Mouse (Mus musculus) hindbrain, embryonic 13.5 days (tissue): ENCODE measurements at regions not wholly inside any gene's neighbourhood (a gene's known extent, or its start where the extent isn't known, plus 50 kb on each side); places are given as distances from the start of the nearest gene placed in this dataset.

Experiments used
- ATAC-seq: fragments of 200-750 bp; cut with Nextera tagmentation; 2 replicates; pipeline ENCODE4 v1.8.0; 2017; ENCODE audit warnings: moderate TSS enrichment; ENCODE audit not compliant: low FRiP score
- H3K27ac ChIP-seq: fragments of 300-500 bp; sonication (generic); 2 replicates; pipeline ENCODE4 v1.5.1; 2015; ENCODE audit warnings: inconsistent platforms, mild to moderate bottlenecking, moderate library complexity
- H3K27me3 ChIP-seq: fragments of 300-500 bp; sonication (generic); 2 replicates; pipeline ENCODE4 v1.6.1; 2015; ENCODE audit warnings: mild to moderate bottlenecking, inconsistent platforms
- H3K36me3 ChIP-seq: fragments of 300-500 bp; sonication (generic); 2 replicates; pipeline ENCODE4 v1.6.1; 2015; ENCODE audit warnings: mild to moderate bottlenecking, inconsistent platforms
- H3K4me1 ChIP-seq: fragments of 300-500 bp; sonication (generic); replicated peaks from 2 replicates; pipeline ENCODE4 v1.6.1; 2015; ENCODE audit warnings: inconsistent platforms
- H3K4me2 ChIP-seq: fragments of 300-500 bp; sonication (generic); 2 replicates; pipeline ENCODE4 v1.6.1; 2015; ENCODE audit warnings: inconsistent platforms, mild to moderate bottlenecking, moderate library complexity
- H3K4me3 ChIP-seq: fragments of 300-500 bp; sonication (generic); 2 replicates; pipeline ENCODE4 v1.5.1; 2015; ENCODE audit warnings: mild to moderate bottlenecking, inconsistent platforms
- H3K9ac ChIP-seq: fragments of 300-500 bp; sonication (generic); 2 replicates; pipeline ENCODE4 v1.6.1; 2015; ENCODE audit warnings: mild to moderate bottlenecking, inconsistent platforms
- H3K9me3 ChIP-seq: fragments of 300-500 bp; sonication (generic); 2 replicates; pipeline ENCODE4 v1.6.1; 2016; ENCODE audit warnings: inconsistent platforms
- WGBS: fragments of 180-500 bp; shearing (Covaris S2); methylation state at CpG from one replicate; pipeline ENCODE4 v1.1.7; 2015; 5-methylcytosine and 5-hydroxymethylcytosine counted together

DNA sequence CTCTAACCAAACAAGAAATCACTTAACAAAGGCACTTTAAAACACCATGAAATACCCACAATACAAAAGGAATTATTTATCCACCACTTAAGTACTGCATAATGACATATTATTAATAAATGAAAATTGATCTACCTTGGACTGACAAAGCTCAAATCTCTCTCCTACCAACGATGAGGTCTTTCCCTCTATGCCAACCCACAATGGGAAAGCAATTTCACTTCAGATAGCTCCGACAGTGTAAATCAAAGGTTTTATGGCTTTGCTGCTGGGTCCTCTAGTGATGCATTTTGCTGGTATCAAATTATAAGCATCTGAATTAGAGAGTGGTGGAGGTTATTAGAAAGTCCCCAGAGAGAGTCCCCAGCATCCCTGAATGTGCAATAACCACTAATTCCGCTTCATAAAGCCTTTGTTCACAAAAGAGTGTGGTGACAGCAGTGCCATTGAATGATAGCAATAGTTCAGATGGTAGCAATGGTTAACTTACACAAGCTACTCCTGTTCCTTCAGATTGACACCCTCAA lies 305.4 kb upstream of the 5930422O12Rik start:
- no peak overlapping the region for H3K27ac ChIP-seq
- ATAC-seq, result no peak
- WGBS, result 55% methylated on average over 3 of the region's 3 CpGs
- no peaks in the 10 kb centered on the region for H3K36me3 ChIP-seq
- H3K9me3 ChIP-seq, result no peaks in the 10 kb centered on the region
- H3K4me1 ChIP-seq, result no peaks in the 10 kb centered on the region
- no peak overlapping the region for H3K9ac ChIP-seq
- no peak overlapping the region for H3K4me2 ChIP-seq
- H3K27me3 ChIP-seq, result no peaks in the 10 kb centered on the region
- H3K4me3 ChIP-seq, result no peak overlapping the region

DNA sequence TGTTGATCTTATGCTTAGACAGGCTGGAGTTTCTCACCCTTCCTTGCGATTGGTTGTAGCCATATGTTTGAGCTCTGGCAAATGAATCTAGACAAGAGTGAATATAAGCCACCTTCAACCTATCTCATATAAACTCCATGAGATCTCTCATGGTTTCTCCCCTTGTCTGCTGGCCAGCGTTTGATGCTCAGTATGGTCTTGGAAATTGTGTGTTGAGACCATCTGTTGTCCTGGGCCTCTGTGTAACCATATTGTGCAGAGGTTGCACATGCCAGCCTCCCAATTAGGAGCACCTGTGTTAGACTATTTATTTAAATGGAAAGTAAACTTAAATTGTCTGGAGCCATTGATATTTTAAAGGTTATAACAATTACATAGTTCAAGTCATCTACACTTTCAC lies 301.5 kb upstream of the 5930422O12Rik start:
- Histone ChIP-seq H3K36me3 (no peaks in the 10 kb centered on the region), H3K4me2 (no peak overlapping the region), H3K9ac (no peak overlapping the region), H3K4me1 (no peaks in the 10 kb centered on the region), H3K4me3 (no peak overlapping the region), H3K9me3 (no peaks in the 10 kb centered on the region), H3K27me3 (no peaks in the 10 kb centered on the region), H3K27ac (no peak overlapping the region)
- no peak for ATAC-seq
- WGBS, result 88% methylated on average over 2 of the region's 2 CpGs

DNA sequence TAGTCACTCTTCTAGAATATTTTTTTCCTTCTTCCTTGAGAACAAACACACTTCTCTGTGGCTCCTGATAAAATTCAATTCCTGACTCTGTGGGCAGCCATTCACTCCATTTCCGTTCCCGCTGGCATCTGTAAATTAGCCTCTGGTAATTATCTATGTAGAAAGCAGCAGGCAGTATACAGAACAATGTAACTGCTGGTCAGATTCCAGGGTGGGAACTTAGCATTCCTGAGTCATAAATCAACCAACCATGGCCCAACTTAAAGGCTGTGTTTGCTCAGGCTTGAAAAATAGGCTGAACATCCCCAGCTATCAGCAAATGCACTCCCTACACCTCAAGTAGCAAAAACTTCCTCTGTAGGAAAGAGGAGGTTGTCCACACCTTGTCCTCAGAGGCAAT lies 289.6 kb upstream of the 5930422O12Rik start:
- Histone ChIP-seq H3K4me1 (peaks cover 5% of the 10 kb centered on the region; the same call in 1 of the 2 replicates), H3K9me3 (no peaks in the 10 kb centered on the region), H3K4me3 (no peak overlapping the region), H3K9ac (no peak overlapping the region), H3K4me2 (no peak overlapping the region), H3K27me3 (no peaks in the 10 kb centered on the region), H3K36me3 (no peaks in the 10 kb centered on the region), H3K27ac (no peak overlapping the region)
- WGBS, result 7% methylated on average over 2 of the region's 2 CpGs
- ATAC-seq, result no peak

DNA sequence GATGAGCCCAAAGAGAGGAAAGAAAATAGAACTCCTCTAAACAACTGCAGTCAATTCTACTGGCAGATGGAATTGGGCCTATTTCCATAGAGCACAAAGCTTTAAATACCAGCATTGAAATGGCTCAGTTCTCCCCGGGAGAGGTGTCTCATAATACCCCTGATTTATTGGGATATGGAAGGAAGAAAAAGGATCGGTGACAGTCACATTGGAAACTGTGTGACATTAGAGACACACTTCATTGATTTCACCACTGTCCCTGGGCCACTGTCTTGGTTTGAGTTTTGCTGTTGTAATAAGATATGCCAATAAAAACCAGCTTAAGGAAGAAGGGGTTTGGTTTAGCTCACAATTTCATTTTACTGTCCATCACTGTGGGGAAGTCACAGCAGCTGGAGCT lies 288.7 kb upstream of the 5930422O12Rik start:
- Histone ChIP-seq H3K36me3 (no peaks in the 10 kb centered on the region), H3K27ac (no peak overlapping the region), H3K27me3 (no peaks in the 10 kb centered on the region), H3K9ac (no peak overlapping the region), H3K4me1 (peaks cover 5% of the 10 kb centered on the region; the same call in 1 of the 2 replicates), H3K4me3 (no peak overlapping the region), H3K9me3 (no peaks in the 10 kb centered on the region), H3K4me2 (no peak overlapping the region)
- WGBS, result 30% methylated on average over 2 of the region's 2 CpGs
- no peak for ATAC-seq

DNA sequence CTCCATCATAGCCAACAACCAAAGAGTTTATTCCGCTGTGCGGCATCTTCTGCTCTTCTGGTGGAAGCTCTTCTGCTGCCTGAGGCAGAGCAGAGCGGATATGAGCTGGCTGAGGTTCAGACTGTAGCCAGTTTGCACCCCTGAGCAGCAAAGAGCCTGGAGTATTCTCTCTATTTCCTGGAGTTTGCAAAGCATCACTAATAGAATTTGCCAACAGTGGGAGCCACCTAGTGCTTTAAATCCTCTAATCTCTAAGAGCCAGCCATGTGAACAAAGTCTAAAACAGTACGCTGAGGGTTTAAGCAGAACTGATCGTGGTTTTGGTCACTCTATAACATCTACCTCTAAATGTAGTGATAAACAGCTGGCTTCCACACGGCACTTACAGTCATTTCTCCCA lies 250.9 kb upstream of the 5930422O12Rik start:
- Histone ChIP-seq H3K27me3 (no peaks in the 10 kb centered on the region), H3K9me3 (no peaks in the 10 kb centered on the region), H3K4me1 (no peaks in the 10 kb centered on the region), H3K36me3 (no peaks in the 10 kb centered on the region), H3K27ac (no peak overlapping the region), H3K9ac (no peak overlapping the region), H3K4me2 (no peak overlapping the region), H3K4me3 (no peak overlapping the region)
- ATAC-seq, result no peak
- WGBS, result 92% methylated on average over 6 of the region's 6 CpGs

DNA sequence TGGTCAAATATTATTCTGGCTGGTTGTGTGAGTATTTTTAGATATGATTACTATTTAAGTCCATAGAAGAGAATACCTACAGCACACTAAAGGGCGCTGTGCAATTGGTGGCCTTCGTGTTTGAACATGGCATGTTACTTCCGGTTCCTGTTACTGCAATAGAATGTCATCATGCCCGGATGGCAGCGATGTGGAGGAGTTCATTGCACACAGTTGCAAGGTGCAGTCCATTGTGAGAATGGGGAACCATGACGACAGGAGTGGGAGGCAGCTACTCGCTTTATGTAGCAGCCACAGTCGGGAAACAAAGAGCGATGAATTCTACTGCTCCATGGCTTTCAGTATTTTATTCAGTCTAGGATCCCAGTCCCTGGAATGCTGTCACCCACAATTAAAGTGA lies 245.5 kb upstream of the 5930422O12Rik start:
- no peaks in the 10 kb centered on the region for H3K9me3 ChIP-seq
- no peaks in the 10 kb centered on the region for H3K4me1 ChIP-seq
- no peaks in the 10 kb centered on the region for H3K36me3 ChIP-seq
- H3K27ac ChIP-seq, result no peak overlapping the region
- H3K27me3 ChIP-seq, result no peaks in the 10 kb centered on the region
- H3K9ac ChIP-seq, result no peak overlapping the region
- no peak overlapping the region for H3K4me2 ChIP-seq
- WGBS, result 64% methylated on average over 9 of the region's 9 CpGs
- H3K4me3 ChIP-seq, result no peak overlapping the region
- ATAC-seq, result no peak
